Mouse (Mus musculus) left cerebral cortex, postnatal 4 days (tissue): ENCODE results near the gene A830005F24Rik. TPM values are rescaled to one million over a fixed set of nuclear protein-coding genes. Genes with fewer than 3 reads are reported as not detected.
"Not testable (repeated sequence)": the region's sequence is repeated elsewhere in the genome, so short reads cannot be mapped to it uniquely, and the experiment has no call there.

Experiments used
- DNase-seq: peaks from one replicate; pipeline ENCODE4 v3.0.0-alpha.2; 2022
- intact Hi-C: fragments of 180-260 bp; cut with DNase I; formaldehyde crosslinking; loops from one replicate; pipeline ENCODE4 v1.15.1; 2025
- total RNA-seq, 2 experiments: library from RNA; stranded (reverse); gene quantifications; 2 replicates each; pipeline ENCODE4 v1.2.3; 2021

Gene A830005F24Rik
- total RNA-seq: 1 to 10 TPM; 1.2 to 2.4 TPM

DNA sequence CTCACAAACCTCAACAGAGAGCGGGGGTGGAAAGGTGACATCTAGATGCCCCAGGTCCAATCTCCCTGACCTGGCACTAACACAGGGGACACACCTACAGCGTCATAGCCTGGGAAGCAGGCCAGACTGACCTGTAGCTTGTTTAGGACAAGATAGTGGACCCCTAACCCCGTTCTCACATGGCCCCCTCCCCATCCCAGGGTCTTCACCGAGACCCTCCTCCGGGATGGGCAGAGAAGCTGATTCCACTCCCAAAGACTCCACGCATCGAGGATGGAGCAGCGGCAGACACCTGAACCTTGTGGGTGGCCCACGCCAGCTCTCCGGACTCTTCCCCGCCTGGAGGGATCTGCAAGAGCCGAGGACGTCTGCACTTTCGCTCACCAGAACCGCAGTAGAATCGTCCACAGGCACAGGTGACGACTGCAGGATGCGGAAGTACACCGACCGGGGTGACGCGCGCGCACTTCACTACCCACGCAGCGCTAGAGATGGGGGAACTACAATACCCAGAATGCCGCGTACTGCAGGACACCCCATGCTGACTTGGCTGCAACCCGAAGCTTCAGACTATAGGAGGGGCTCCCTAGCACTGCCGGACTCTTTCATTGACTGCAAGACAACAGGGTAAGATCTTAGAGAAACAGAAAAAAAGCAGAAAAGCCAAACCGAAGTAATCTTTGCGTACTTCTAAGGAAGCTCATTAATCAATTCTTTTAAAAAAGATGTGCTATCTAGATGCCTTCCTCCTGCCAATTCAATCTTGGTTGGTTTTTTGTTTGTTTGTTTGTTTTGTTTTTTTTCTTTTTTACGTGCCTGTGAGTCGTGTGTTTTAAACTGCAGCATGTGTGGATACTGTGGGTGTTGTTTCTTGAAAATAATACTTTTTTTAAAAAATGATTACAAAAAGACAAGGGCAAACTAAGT lies at the start of gene A830005F24Rik, which contains the start of gene Zfp169:
Gene A830005F24Rik (plus strand): TSS at position 568 of the 927 bp plus-strand sequence.
Gene Zfp169 (minus strand): TSS at position 449 of the 927 bp plus-strand sequence.
- DNase-seq: peak; percentile 87

DNA sequence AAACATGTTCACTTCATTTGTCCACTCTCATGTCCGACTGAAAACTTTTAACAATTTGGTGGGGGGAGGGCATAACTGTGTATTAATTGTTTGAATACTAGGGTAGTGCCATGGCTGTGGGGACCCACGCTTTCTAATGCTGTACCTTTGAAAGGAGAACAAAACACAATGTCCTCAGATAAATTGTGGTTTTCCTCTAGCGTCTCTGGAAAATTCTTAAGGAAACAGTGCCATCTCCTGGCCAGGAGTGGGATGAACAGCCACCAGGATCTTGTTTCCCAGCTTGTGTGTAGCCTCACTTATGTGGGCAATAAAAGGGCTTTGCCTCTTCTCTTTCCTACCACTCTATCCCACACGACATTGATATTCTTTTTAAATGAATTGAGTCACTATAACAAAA lies 49.2 kb upstream of the A830005F24Rik start:
- peak; percentile 68 for DNase-seq
- intact Hi-C loops: loop anchor here (5.0 kb wide), 1 partner anchor 1162 kb away; no protein-coding TSS in a partner anchor

More for the DNA sequence above, at the start of gene A830005F24Rik, which contains the start of gene Zfp169:
- intact Hi-C loops: no loop called here

DNA sequence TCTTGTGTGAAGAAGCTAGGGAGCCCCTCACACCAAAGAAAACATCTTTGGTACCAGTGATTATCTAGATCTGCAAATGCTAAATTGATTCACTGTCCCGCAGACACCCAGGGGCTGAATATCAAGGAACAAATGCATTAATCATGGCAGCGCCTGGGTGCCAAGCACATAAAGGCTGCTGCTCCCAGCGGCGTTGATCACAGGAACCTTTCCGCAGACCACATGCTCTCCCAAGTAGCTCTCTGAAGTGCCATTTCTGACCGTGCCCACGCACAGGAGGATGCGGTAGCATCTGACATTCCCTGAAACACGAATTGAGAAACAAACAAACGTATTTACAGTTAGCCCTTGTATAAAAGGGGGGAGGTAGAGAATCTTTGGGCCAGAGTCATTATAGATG lies 47.2 kb upstream of the A830005F24Rik start:
- no peak for DNase-seq
- intact Hi-C loops: loop anchor here (5.0 kb wide), 1 partner anchor 1119 kb away; no protein-coding TSS in a partner anchor

DNA sequence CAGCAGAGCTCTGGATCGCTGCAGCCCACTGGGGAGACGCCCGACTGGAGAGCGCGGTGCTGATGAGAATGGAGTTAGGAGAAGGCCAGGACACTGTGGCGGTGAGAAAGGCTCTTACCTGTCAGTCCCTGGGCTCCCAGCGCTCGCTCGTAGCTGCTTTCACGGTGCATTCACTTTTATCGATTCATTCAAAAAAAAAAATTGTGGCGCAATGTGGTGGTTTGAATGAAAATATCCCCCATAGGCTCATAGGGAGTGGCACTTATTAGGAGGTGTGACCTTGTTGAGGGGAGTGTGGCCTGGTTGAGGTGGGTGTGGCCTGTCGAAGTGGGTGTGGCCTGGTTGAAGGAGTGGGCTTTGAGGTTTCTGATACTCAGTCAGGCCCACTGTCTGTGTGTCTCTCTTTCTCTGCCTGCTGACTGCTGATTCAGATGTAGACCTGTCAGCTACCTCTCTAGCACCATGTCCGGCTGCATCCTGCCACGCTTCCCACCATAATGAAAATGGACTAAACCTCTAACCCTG lies 44.7 kb upstream of the A830005F24Rik start:
- intact Hi-C loops: loop anchor here (5.0 kb wide), 1 partner anchor 1121 kb away; no protein-coding TSS in a partner anchor
- DNase-seq: no peak

DNA sequence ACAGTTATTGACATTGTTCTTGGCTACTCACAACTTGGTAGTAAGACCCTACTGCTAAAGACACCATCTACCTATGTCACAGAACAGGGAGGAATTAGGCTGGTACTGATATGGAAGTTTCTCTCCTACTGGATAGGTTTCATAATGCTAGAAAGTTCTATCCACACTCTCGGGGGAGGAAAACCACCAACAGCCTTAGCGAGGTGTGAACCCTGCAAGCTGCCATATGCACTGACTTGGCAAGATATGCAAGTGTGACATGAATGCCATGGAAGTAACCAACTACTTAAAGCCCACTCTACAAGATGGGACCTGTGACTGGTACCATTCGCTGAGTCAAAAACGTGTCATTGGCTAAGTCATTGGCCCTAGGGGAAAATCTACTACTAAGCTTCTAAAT lies 29.8 kb upstream of the A830005F24Rik start:
- no peak for DNase-seq
- intact Hi-C loops: no loop called here

DNA sequence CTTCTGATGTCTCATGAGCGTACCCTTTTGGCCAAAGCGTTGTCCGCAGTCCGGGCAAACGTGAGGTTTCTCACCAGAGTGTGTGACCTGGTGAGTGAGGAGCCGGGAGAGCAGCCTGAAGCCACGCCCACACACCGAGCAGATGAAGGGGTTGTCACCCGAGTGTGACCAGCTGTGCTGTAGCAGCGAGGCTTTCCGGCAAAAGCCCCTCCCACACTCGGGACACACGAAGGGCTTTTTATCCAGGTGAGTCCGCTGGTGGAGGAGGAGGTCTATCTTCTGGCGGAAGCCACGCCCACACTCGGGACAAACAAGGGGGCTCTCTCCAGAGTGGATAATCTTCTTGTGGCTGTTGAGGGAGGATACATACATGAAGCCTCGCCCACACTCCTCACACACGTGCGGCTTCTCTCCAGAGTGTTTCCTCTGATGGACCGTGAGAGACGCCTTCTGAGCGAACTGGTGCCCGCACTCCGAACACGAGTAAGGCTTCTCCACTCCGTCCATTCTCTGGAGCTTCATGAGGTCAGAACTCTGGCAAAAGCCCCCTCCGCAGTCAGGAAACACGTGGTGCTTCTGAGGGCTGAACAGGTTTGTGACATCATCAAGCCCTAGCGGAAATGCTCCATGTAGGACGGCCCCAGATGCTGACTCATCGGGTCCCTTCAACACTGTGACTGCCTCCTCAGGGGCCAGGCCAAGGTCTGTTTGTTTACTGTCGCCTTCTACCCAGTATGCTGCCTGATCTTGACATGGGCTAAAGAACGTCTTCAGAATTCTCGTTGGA lies 22.8 kb upstream of the A830005F24Rik start:
- no peak for DNase-seq
- intact Hi-C loops: no loop called here

DNA sequence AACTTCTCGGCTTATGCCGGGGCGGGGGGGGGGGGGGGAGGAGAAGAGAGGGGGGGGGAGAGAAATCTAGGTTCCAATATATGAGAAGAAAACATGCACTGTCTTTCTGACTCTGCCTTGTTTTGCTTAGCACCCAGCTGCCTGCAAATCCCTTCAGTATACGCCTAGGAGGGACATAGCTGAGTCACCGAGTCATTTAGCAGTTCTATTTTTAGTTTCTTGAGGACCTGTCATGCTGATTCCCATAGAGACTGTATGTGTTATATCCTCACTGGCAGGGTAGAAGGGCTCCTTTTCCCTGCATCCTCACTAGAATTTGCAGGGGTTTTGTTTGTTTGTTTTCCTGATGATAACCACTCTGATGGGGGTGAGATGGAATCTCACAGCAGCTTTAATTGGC lies 20.2 kb upstream of the A830005F24Rik start:
- intact Hi-C loops: no loop called here
- no peak for DNase-seq

DNA sequence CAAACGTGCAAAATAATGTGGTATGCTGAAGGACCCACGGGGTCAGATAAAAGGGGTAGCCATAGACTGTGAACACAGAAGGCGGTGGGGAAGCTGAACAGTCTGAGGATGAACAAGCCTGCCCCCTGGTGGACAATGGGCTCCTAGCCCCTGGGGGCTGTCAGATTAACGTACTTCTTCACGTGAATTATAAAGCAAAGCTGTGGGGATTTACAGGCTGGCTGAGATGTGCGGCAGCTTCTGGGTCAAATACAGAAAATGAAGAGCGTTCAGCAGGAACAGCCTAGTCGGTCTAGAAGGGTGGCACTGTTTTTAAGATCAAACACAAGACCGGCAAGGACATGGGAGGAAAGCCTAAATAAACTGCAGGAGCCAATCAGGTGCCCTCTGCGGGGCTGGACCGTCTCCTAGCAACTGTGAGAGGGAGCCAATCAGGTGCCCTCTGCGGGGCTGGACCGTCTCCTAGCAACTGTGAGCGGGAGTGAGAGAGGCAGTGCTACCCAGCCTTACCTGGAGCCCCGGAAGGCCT lies 15.6 kb upstream of the A830005F24Rik start:
- peak; percentile 80 for DNase-seq
- intact Hi-C loops: no loop called here

DNA sequence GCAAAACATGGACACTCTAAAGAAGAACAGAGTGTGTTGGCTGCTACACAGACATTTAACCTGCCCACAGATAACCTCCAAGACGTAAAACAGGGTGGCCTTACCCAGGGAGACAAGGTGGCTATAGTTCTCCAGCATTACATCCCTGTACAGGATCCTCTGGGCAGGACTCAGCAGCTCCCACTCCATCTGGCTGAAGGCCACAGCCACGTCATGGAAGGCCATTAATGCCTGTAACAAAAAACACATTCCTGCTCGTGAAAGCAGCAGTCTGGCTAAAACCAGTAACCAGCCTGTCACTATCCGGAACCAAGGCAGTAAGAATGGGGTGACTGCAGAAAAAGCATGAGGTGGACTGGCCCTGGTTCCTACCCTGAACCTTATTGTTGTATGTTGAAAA lies 14.7 kb upstream of the A830005F24Rik start:
- no peak for DNase-seq
- intact Hi-C loops: no loop called here

DNA sequence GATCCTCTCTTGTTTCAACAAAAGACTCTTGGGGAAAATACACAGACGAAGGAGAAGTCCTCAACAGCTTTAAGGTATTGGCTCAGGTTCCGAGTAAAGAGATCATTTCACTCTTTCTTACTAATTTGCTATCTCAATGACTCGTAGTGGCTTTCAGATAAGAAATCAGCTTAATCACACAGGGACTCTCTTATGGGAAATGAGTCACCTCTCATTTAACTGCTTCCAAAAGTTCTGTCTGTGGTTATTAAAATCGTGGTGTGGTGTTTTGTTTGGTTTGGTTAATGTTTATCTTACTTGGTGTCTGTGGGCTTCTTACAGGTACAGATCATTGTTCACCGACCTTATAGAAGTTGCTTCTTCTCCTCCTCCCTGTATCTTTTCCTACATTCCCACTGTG lies 10.9 kb upstream of the A830005F24Rik start:
- intact Hi-C loops: no loop called here
- no peak for DNase-seq

DNA sequence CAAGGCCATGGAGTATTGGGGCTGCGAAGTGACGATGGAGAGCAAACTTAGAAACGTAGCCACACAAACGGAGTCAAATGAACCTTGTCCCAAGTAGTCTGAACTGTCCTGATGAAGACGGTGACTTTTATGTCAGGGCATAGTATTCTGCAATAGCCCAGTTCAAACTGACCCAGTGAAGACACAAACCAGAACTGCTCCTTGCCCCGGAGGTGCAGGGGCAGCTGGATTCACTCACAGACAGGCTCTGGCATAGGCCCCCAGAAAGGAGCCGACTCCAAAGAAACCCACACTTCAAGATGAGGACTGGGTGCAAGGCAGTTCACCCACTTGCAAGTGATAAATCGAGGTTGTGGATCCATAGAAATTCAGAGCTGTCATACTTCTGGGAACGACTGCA lies 4.7 kb upstream of the A830005F24Rik start:
- no peak for DNase-seq
- intact Hi-C loops: no loop called here

DNA sequence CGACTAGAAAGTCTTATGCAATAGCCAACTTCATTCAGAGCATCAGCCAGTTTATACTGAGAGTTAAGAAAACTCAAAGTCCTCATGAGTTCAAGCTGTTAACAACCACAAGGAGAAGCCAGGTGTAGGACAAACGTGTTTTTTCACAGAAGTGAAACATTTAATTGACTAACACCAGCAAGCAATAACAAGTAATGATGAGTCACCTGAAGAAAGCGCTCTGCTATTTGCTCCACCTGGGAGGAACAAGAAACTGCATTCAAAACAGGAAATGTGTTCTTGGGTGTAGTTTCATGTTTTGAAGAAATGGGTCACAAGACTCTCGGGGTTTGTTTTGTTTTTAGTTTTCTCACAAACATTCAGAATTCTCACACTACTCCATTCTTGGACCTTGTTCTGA lies 2.5 kb downstream of the A830005F24Rik start:
- intact Hi-C loops: no loop called here

DNA sequence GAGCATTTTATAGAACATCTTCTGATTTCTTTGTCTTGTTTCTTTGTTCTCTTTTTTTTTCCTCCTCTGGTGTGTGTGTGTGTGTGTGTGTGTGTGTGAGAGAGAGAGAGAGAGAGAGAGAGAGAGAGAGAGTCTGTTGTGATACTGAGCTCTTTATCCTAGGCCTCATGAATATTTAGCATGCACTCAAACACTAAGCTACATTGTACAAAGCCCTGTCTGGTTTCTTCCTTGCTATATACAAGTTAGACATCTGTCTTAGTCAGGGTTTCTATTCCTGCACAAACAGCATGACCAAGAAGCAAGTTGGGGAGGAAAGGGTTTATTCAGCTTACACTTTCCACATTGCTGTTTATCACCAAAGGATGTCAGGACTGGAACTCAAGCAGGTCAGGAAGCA lies 5.8 kb downstream of the A830005F24Rik start:
- DNase-seq, intact Hi-C loops: not testable (repeated sequence)

More for the DNA sequence above, 2.5 kb downstream of the A830005F24Rik start:
- DNase-seq: no peak

DNA sequence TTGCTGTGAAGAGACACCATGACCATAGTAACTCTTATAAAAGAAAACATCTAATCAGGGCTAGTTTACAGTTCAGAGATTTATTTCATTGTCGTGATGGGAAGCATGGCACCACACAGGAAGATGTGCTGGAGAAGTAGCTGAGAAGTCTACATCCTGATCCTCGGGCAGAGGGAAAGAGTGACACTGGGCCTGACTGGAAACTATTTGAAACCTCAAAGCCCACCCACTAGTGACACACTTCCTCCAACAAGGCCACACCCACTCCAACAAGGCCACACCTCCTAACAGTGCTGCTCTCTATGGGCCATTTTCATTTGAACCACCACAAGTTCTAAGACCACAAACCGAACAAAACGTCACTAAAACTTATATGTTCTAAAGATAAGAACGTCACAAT lies 12.4 kb downstream of the A830005F24Rik start:
- intact Hi-C loops: loop anchor here (5.0 kb wide), 2 partner anchors 47 to 117 kb away; no protein-coding TSS in a partner anchor
- DNase-seq: no peak

DNA sequence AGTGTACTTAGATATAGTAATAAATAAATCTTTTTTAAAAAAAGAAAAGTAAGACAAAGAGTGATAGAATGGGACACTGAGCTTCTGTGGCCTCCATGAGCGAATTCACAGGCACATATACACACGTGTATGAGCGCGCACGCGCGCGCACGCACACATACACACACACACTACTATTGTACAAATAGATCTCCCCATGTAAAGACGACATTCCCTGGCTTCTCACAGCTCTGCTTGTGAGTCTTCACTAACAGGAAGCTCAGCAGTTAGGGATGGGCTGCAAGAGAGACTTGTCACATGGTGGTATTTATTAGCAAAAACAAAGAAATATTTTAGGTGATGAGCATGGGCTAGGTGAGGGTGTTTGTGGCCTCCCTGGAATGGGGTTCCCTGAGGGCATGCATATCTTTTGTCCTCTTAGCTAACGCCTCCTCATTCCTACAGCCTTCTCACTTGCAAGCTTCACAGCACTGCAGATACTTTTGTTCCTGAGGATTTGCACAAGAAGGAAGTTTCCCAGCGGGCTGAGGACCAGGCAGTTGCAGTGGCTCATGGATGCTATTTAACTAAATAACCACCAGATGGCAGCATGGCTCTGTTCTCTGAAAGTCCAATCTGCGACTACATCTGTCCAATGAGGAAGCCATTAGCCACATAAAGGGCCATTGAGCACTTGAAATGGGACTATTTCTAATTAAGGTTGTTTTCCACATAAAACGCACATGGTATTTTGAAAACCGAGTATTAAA lies 14.9 kb downstream of the A830005F24Rik start:
- intact Hi-C loops: loop anchor here (5.0 kb wide), 2 partner anchors 44 to 114 kb away; no protein-coding TSS in a partner anchor
- DNase-seq: peak; percentile 48

DNA sequence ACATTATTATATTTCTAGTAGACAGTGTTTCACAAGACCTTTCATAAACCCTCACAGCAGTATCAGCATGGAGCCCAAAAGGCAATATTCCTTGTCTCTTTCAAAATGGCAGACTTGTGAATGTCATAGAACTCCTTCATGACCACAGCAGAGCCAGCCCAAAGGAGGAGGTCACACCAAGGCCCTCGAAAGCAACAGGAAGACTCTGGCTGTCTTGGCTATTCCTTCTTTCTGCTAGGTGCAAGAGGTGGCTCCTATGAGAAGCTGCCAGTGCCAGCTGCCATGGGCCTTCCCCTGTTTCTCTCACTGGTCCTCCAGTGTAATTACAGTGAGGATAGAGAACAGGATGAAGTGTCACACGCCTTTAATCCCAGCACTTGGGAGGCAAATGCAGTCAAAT lies 15.7 kb downstream of the A830005F24Rik start:
- no peak for DNase-seq
- intact Hi-C loops: loop anchor here (5.0 kb wide), 2 partner anchors 43 to 113 kb away; no protein-coding TSS in a partner anchor

DNA sequence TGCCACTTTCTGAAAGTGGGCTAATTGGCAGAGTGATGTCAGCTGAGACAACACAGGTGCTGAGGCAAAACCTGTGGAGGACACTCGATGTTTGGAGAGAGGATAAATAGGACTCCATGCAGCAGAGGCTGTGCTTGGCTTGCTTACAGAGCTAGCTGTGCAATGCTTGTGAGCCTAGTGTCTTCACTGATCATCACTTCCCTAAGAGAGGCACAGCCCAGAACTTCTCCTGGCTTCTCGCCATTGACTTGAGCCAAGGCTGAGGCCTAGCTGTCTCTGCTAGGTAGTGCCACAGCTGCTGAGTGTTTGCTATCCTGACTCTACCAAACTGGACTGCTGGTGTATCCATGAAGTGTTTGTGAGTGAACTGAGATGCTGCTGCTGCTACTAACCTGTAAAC lies 17.3 kb downstream of the A830005F24Rik start:
- peak; percentile 38 for DNase-seq
- intact Hi-C loops: no loop called here

DNA sequence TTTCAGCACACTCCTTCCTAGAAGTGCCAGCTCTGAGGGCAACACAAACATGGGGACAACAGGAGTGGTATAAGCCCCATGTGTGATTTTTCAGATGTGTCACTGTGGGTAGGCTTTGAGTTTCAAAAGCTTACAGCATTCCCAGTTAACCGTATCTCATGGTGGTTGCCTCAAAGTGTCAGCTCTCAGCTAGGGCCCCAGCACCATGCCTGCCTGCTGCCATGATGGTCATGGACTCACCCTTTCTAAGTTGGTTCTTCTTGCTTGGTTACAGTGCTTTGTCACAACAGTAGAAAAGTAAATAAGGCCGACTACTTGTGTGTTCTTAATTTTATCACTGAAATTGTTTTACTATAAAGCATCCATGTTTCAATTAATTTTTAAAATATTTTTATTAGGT lies 18.1 kb downstream of the A830005F24Rik start:
- intact Hi-C loops: no loop called here
- no peak for DNase-seq

DNA sequence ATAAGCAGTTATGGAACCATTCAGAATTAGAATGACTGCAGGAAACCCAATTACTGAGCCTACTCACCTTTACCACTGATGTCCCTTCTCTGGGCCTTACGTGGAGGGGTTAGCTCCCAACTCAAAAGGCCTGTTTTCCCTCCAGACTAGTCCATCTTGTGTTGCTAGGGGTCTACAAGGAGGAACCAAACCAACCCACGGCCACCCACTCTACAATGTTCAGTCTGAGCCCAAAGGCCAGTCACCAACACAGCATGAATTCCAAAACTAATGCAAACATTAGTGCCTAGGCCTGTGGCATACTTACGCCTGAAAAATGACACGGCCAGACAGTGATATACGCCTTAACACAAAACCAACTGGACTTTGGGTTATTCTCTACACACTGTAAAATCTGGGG lies 20.1 kb downstream of the A830005F24Rik start:
- intact Hi-C loops: no loop called here
- no peak for DNase-seq

DNA sequence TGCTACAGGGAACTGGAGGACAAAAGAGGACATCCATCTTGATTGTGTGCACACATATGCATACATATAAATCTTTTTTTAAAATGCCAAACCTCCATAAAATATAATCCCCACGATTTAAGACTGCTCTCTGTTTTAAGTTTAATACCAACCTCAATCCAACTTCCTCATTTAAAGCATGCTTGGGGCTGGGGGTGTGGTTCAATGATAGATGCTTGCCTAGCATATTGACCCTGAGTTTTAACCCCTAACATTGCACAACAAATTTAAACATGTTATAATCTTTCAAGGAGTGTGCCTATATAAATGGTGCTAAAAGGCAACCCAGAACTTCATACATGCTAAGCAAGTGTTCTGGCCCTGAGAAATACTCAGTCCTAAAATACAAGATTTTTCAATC lies 27.1 kb downstream of the A830005F24Rik start:
- no peak for DNase-seq
- intact Hi-C loops: no loop called here
